Mouse (Mus musculus) bone marrow, adult 2 months (tissue): Measurements from ENCODE around the gene Uqcr10. TPM values are rescaled to one million over a fixed set of nuclear protein-coding genes. Genes with fewer than 3 reads are reported as not detected.

ENCODE experiments used
- H3K27ac ChIP-seq: fragments of 200-500 bp; 2 replicates; pipeline ENCODE4 v1.5.1; 2012; ENCODE audit warnings: low read depth, mild to moderate bottlenecking, control low read depth, inconsistent platforms, low read length; ENCODE audit not compliant: control insufficient read depth, poor library complexity, insufficient read depth
- H3K4me1 ChIP-seq: fragments of 200-500 bp; 2 replicates; pipeline ENCODE4 v1.6.1; 2011; ENCODE audit warnings: low read length; ENCODE audit not compliant: control insufficient read depth, insufficient read depth
- H3K4me3 ChIP-seq: fragments of 200-500 bp; replicated peaks from 2 replicates; pipeline ENCODE3; 2011; ENCODE audit warnings: mild to moderate bottlenecking, low read depth, low read length, control low read depth; ENCODE audit not compliant: control insufficient read depth
- CTCF ChIP-seq: fragments of 200-500 bp; IDR thresholded peaks from 2 replicates; pipeline ENCODE4 v1.5.1; 2011; ENCODE audit warnings: low read length, control low read depth; ENCODE audit not compliant: control insufficient read depth, insufficient read depth
- POLR2A ChIP-seq: fragments of 200-500 bp; IDR thresholded peaks from 2 replicates; pipeline ENCODE4 v1.6.1; 2011; ENCODE audit warnings: low read depth, mild to moderate bottlenecking, control low read depth, low read length, borderline replicate concordance; ENCODE audit not compliant: control insufficient read depth
- WGBS: fragments of 180-500 bp; shearing (Covaris S2); methylation state at CpG from one replicate; pipeline ENCODE4 v1.1.7; 2018; 5-methylcytosine and 5-hydroxymethylcytosine counted together
- polyA plus RNA-seq: library from polyadenylated mRNA; stranded (reverse); fragments of >200 nt; gene quantifications from 2 replicates; pipeline ENCODE4 v1.2.4, GENCODE M21; 2011; ENCODE audit warnings: low replicate concordance; ENCODE audit not compliant: missing spikeins, insufficient read depth, insufficient read length

Uqcr10 gene
- polyA plus RNA-seq, 1 experiment: 240 TPM

GRCm38 (mm10) chr11:4737682-4738081 lies 33.5 kb upstream of the Uqcr10 start:
- WGBS: 88% methylated on average over 10 of the region's 10 CpGs
- no peak overlapping the region for H3K27ac ChIP-seq
- no peak for TF ChIP-seq CTCF
- TF ChIP-seq POLR2A: no peak

GRCm38 (mm10) chr11:4736355-4736754 lies 32.2 kb upstream of the Uqcr10 start:
- H3K4me3 ChIP-seq: no peak overlapping the region
- H3K4me1 ChIP-seq: no peaks in the 10 kb centered on the region
- TF ChIP-seq CTCF (no peak), POLR2A (no peak)
- no peak overlapping the region for H3K27ac ChIP-seq
- 82% methylated on average over 6 of the region's 6 CpGs for whole genome bisulfite sequencing

More at GRCm38 (mm10) chr11:4737682-4738081, 33.5 kb upstream of the Uqcr10 start:
- Histone ChIP-seq H3K4me3 (no peak overlapping the region), H3K4me1 (no peaks in the 10 kb centered on the region)

- no peak for TF ChIP-seq POLR2A
- TF ChIP-seq CTCF: no peak
- H3K4me3 ChIP-seq: no peak overlapping the region
- H3K27ac ChIP-seq: no peak overlapping the region
- WGBS: 86% methylated on average over 12 of the region's 12 CpGs
- H3K4me1 ChIP-seq: no peaks in the 10 kb centered on the region
These were observed 30.0 kb upstream of the Uqcr10 start for GRCm38 (mm10) chr11:4734179-4734578.

- no peak for TF ChIP-seq POLR2A
- no peak for TF ChIP-seq CTCF
- 89% methylated on average over 7 of the region's 7 CpGs for WGBS
These were observed 27.6 kb upstream of the Uqcr10 start for GRCm38 (mm10) chr11:4731781-4732180.

GRCm38 (mm10) chr11:4730913-4731312 lies 26.8 kb upstream of the Uqcr10 start:
- H3K4me1 ChIP-seq: no peaks in the 10 kb centered on the region
- no peak overlapping the region for H3K4me3 ChIP-seq
- WGBS: 87% methylated on average over 5 of the region's 5 CpGs
- TF ChIP-seq CTCF (no peak), POLR2A (no peak)
- no peak overlapping the region for H3K27ac ChIP-seq

More at GRCm38 (mm10) chr11:4731781-4732180, 27.6 kb upstream of the Uqcr10 start:
- H3K4me3 ChIP-seq: no peak overlapping the region
- no peak overlapping the region for H3K27ac ChIP-seq
- no peaks in the 10 kb centered on the region for H3K4me1 ChIP-seq

GRCm38 (mm10) chr11:4730096-4730495 lies 26.0 kb upstream of the Uqcr10 start:
- TF ChIP-seq CTCF (no peak), POLR2A (no peak)
- WGBS: 71% methylated on average over 6 of the region's 6 CpGs
- no peaks in the 10 kb centered on the region for H3K4me1 ChIP-seq
- no peak overlapping the region for H3K4me3 ChIP-seq
- no peak overlapping the region for H3K27ac ChIP-seq

GRCm38 (mm10) chr11:4729603-4730002 lies 25.5 kb upstream of the Uqcr10 start:
- H3K27ac ChIP-seq: no peak overlapping the region
- WGBS: 11% methylated on average over 12 of the region's 12 CpGs
- H3K4me1 ChIP-seq: no peaks in the 10 kb centered on the region
- TF ChIP-seq CTCF (no peak), POLR2A (no peak)
- no peak overlapping the region for H3K4me3 ChIP-seq

- WGBS: 92% methylated on average over 8 of the region's 8 CpGs
- Histone ChIP-seq H3K4me1 (no peaks in the 10 kb centered on the region), H3K4me3 (no peak overlapping the region), H3K27ac (no peak overlapping the region)
- no peak for TF ChIP-seq POLR2A
- no peak for TF ChIP-seq CTCF
These were observed 17.6 kb upstream of the Uqcr10 start for GRCm38 (mm10) chr11:4721728-4722127.

GRCm38 (mm10) chr11:4720900-4721580 lies 16.9 kb upstream of the Uqcr10 start:
- Histone ChIP-seq H3K4me3 (no peak overlapping the region), H3K4me1 (no peaks in the 10 kb centered on the region), H3K27ac (no peak overlapping the region)
- TF ChIP-seq POLR2A (no peak), CTCF (no peak)
- 83% methylated on average over 7 of the region's 7 CpGs for WGBS
